Mouse (Mus musculus) forebrain, embryonic 10.5 days (tissue): ENCODE data around the gene Morc1. TPM values are rescaled to one million over a fixed set of nuclear protein-coding genes. Genes with fewer than 3 reads are reported as not detected.

Experiments
- DNase-seq: peaks from one replicate; pipeline ENCODE4 v3.0.0-alpha.2; 2017; ENCODE audit warnings: low spot score; ENCODE audit errors: extremely low spot score
- H3K27ac ChIP-seq: fragments of 300-500 bp; sonication (generic); 2 replicates; pipeline ENCODE4 v1.5.1; 2016; ENCODE audit warnings: mild to moderate bottlenecking
- H3K27me3 ChIP-seq: fragments of 300-500 bp; sonication (generic); 2 replicates; pipeline ENCODE4 v1.6.1; 2016; ENCODE audit warnings: mild to moderate bottlenecking; ENCODE audit not compliant: poor library complexity, severe bottlenecking
- H3K36me3 ChIP-seq: fragments of 300-500 bp; sonication (generic); replicated peaks from 2 replicates; pipeline ENCODE4 v1.6.1; 2016; ENCODE audit warnings: mild to moderate bottlenecking, moderate library complexity
- H3K4me1 ChIP-seq: fragments of 300-500 bp; sonication (generic); 2 replicates; pipeline ENCODE4 v1.6.1; 2016
- H3K4me3 ChIP-seq: fragments of 300-500 bp; sonication (generic); 2 replicates; pipeline ENCODE4 v1.5.1; 2016; ENCODE audit warnings: mild to moderate bottlenecking, moderate library complexity
- H3K9me3 ChIP-seq: fragments of 300-500 bp; sonication (generic); 2 replicates; pipeline ENCODE4 v1.6.1; 2016; ENCODE audit warnings: mild to moderate bottlenecking, moderate library complexity
- WGBS: fragments of 180-500 bp; shearing (Covaris S2); methylation state at CpG from one replicate; pipeline ENCODE4 v1.1.7; 2016; 5-methylcytosine and 5-hydroxymethylcytosine counted together
- polyA plus RNA-seq: library from polyadenylated mRNA; unstranded; fragments of >200 nt; fragmentation: Nextera tagmentation; extraction: Ambion mirVana; gene quantifications from 2 replicates; pipeline ENCODE4 v1.2.1, GENCODE M21; 2016

Morc1 gene
- polyA plus RNA-seq, 1 experiment from 2014 or later, result not detected

- Histone ChIP-seq H3K4me3 (no peak overlapping the region), H3K27me3 (no peaks in the 10 kb centered on the region), H3K9me3 (no peaks in the 10 kb centered on the region), H3K4me1 (no peaks in the 10 kb centered on the region), H3K36me3 (no peaks in the 10 kb centered on the region), H3K27ac (no peak overlapping the region)
- WGBS, result 20% methylated on average over 2 of the region's 2 CpGs
- no peak for DNase-seq
Observed at GRCm38 (mm10) chr16:48422501-48422900, 8.5 kb upstream of the Morc1 start.

GRCm38 (mm10) chr16:48424069-48424468 is 7.0 kb upstream of the Morc1 start:
- 91% methylated on average over 4 of the region's 4 CpGs for WGBS
- Histone ChIP-seq H3K36me3 (no peaks in the 10 kb centered on the region), H3K4me3 (no peak overlapping the region), H3K9me3 (no peaks in the 10 kb centered on the region), H3K27ac (no peak overlapping the region), H3K4me1 (no peaks in the 10 kb centered on the region), H3K27me3 (no peaks in the 10 kb centered on the region)
- no peak for DNase-seq

- no peak overlapping the region for H3K27ac ChIP-seq
- no peak for DNase-seq
- no peak overlapping the region for H3K4me3 ChIP-seq
- H3K36me3 ChIP-seq, result no peaks in the 10 kb centered on the region
- no peaks in the 10 kb centered on the region for H3K4me1 ChIP-seq
- H3K9me3 ChIP-seq, result no peaks in the 10 kb centered on the region
- H3K27me3 ChIP-seq, result no peaks in the 10 kb centered on the region
- 59% methylated on average over 1 of the region's 1 CpGs for WGBS
Observed at GRCm38 (mm10) chr16:48429427-48429826, 1.6 kb upstream of the Morc1 start.

- Histone ChIP-seq H3K36me3 (no peaks in the 10 kb centered on the region), H3K4me3 (no peak overlapping the region), H3K9me3 (no peaks in the 10 kb centered on the region), H3K27ac (no peak overlapping the region), H3K27me3 (no peaks in the 10 kb centered on the region), H3K4me1 (no peaks in the 10 kb centered on the region)
- DNase-seq, result no peak
- WGBS, result 20% methylated on average over 1 of the region's 1 CpGs
Observed at GRCm38 (mm10) chr16:48435454-48435853, 4.4 kb downstream of the Morc1 start.

- Histone ChIP-seq H3K4me1 (no peaks in the 10 kb centered on the region), H3K27ac (no peak overlapping the region), H3K27me3 (no peaks in the 10 kb centered on the region), H3K9me3 (no peaks in the 10 kb centered on the region), H3K4me3 (no peak overlapping the region), H3K36me3 (no peaks in the 10 kb centered on the region)
- no peak for DNase-seq
Observed at GRCm38 (mm10) chr16:48437476-48437875, 6.4 kb downstream of the Morc1 start.

- H3K27me3 ChIP-seq, result no peaks in the 10 kb centered on the region
- H3K27ac ChIP-seq, result no peak overlapping the region
- H3K4me3 ChIP-seq, result no peak overlapping the region
- H3K36me3 ChIP-seq, result no peaks in the 10 kb centered on the region
- no peak for DNase-seq
- WGBS, result 94% methylated on average over 5 of the region's 5 CpGs
- H3K9me3 ChIP-seq, result no peaks in the 10 kb centered on the region
- no peaks in the 10 kb centered on the region for H3K4me1 ChIP-seq
Observed at GRCm38 (mm10) chr16:48444589-48444988, 13.6 kb downstream of the Morc1 start.

GRCm38 (mm10) chr16:48446161-48446925 is 15.3 kb downstream of the Morc1 start:
- H3K36me3 ChIP-seq, result no peaks in the 10 kb centered on the region
- 87% methylated on average over 8 of the region's 8 CpGs for WGBS
- no peaks in the 10 kb centered on the region for H3K4me1 ChIP-seq
- H3K4me3 ChIP-seq, result no peak overlapping the region
- DNase-seq, result no peak
- H3K27me3 ChIP-seq, result no peaks in the 10 kb centered on the region
- H3K9me3 ChIP-seq, result no peaks in the 10 kb centered on the region
- H3K27ac ChIP-seq, result no peak overlapping the region

GRCm38 (mm10) chr16:48453264-48453663 is 22.2 kb downstream of the Morc1 start:
- Histone ChIP-seq H3K4me1 (no peaks in the 10 kb centered on the region), H3K4me3 (no peak overlapping the region), H3K27me3 (no peaks in the 10 kb centered on the region), H3K36me3 (no peaks in the 10 kb centered on the region), H3K27ac (no peak overlapping the region), H3K9me3 (no peaks in the 10 kb centered on the region)
- no peak for DNase-seq
- 86% methylated on average over 3 of the region's 3 CpGs for WGBS

- Histone ChIP-seq H3K27ac (no peak overlapping the region), H3K36me3 (no peaks in the 10 kb centered on the region), H3K27me3 (no peaks in the 10 kb centered on the region), H3K9me3 (no peaks in the 10 kb centered on the region), H3K4me3 (no peak overlapping the region), H3K4me1 (no peaks in the 10 kb centered on the region; the same call in 1 of the 2 replicates)
- DNase-seq, result no peak
- 92% methylated on average over 10 of the region's 10 CpGs for WGBS
Observed at GRCm38 (mm10) chr16:48473396-48473795, 42.4 kb downstream of the Morc1 start.

GRCm38 (mm10) chr16:48474896-48475802 is 44.1 kb downstream of the Morc1 start:
- H3K4me1 ChIP-seq, result no peaks in the 10 kb centered on the region; the same call in 1 of the 2 replicates
- no peak overlapping the region for H3K27ac ChIP-seq
- H3K4me3 ChIP-seq, result no peak overlapping the region
- no peaks in the 10 kb centered on the region for H3K27me3 ChIP-seq
- DNase-seq, result no peak
- no peaks in the 10 kb centered on the region for H3K36me3 ChIP-seq
- WGBS, result 46% methylated on average over 4 of the region's 4 CpGs
- no peaks in the 10 kb centered on the region for H3K9me3 ChIP-seq

- H3K9me3 ChIP-seq, result no peaks in the 10 kb centered on the region
- H3K27ac ChIP-seq, result no peak overlapping the region
- no peak for DNase-seq
- H3K4me3 ChIP-seq, result no peak overlapping the region
- H3K4me1 ChIP-seq, result no peaks in the 10 kb centered on the region; the same call in 1 of the 2 replicates
- no peaks in the 10 kb centered on the region for H3K36me3 ChIP-seq
- no peaks in the 10 kb centered on the region for H3K27me3 ChIP-seq
- 78% methylated on average over 8 of the region's 8 CpGs for WGBS
Observed at GRCm38 (mm10) chr16:48479266-48479848, 48.3 kb downstream of the Morc1 start.

- Histone ChIP-seq H3K27ac (no peak overlapping the region), H3K4me1 (no peaks in the 10 kb centered on the region), H3K36me3 (no peaks in the 10 kb centered on the region), H3K27me3 (no peaks in the 10 kb centered on the region), H3K4me3 (no peak overlapping the region), H3K9me3 (no peaks in the 10 kb centered on the region)
- 91% methylated on average over 5 of the region's 5 CpGs for WGBS
- DNase-seq, result no peak
Observed at GRCm38 (mm10) chr16:48516776-48517499, 85.9 kb downstream of the Morc1 start.
